ENCODE assay signal across 10 mouse cellular contexts in the genomic region with DNA sequence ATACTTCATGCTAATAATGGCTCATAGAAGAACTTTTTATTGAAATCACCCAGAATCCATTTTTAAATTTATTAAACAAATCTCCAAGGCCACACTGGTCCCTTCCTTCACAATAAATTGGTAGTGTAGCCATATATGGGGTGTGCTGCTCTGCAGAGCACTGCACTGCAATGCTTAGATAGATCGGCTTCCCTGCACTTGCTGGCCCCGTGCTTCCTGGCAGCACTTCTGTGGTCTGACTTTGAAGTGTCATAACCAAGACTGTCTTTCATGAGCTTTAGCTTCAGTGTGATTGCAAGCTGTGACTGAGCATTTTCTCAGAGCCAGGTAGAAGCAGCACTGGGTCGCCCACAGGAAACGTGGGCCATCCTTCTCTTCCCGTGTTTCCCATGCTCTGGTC. TPM values are rescaled to one million over a fixed set of nuclear protein-coding genes. Genes with fewer than 3 reads are reported as not detected.
A peak's percentile ranks its signal among the peaks of the same experiment; 100 is the strongest.
DNase-seq lines count a peak whose midpoint lies in the region; ATAC-seq and TF ChIP-seq lines count a peak whose summit lies in the region.
"Had no signal": no experiment of that assay in that cellular context is flagged by ENCODE, and none has a peak within 500 bp of the region (broad histone marks: within the 10 kb centered on the region; RNA-seq: fewer than 3 reads in every experiment).

No protein-coding gene starts in this region.

- H3K4me3 ChIP-seq in lung, adult 2 months (replicated peaks; ENCODE audit: extremely low read depth, low read depth, low read length) = no peak overlapping the region
- 0 out of 2 replicates have a peak overlapping the region, but pooled peaks have one; percentile 3 for H3K4me3 ChIP-seq in heart, embryonic 10.5 days
- H3K4me3 ChIP-seq in liver, postnatal 0 days (ENCODE audit: low read depth, low read length) = no peak overlapping the region
- no peak overlapping the region for H3K4me3 ChIP-seq in intestine, embryonic 16.5 days (ENCODE audit: low read length)
- no peak overlapping the region for H3K4me3 ChIP-seq in intestine, embryonic 15.5 days (replicated peaks)
- H3K4me3 ChIP-seq: embryonic facial prominence, embryonic 10.5 days; neural tube, embryonic 15.5 days had no signal

- H3K27me3 ChIP-seq in heart, embryonic 10.5 days (ENCODE audit: insufficient read depth, poor library complexity, severe bottlenecking) = no peaks in the 10 kb centered on the region
- no peaks in the 10 kb centered on the region for H3K27me3 ChIP-seq in liver, postnatal 0 days (ENCODE audit: insufficient read depth, low read length)
- H3K27me3 ChIP-seq in intestine, embryonic 16.5 days (replicated peaks; ENCODE audit: control insufficient read depth, insufficient read depth, low read length) = no peaks in the 10 kb centered on the region
- H3K27me3 ChIP-seq in intestine, embryonic 15.5 days (replicated peaks) = no peaks in the 10 kb centered on the region
- H3K27me3 ChIP-seq: neural tube, embryonic 15.5 days had no signal

- peaks cover 38% of the 10 kb centered on the region for H3K4me1 ChIP-seq in lung, adult 2 months (ENCODE audit: control insufficient read depth, insufficient read depth, low read length)
- H3K4me1 ChIP-seq in heart, embryonic 10.5 days = peaks cover 59% of the 10 kb centered on the region
- H3K4me1 ChIP-seq in liver, postnatal 0 days (ENCODE audit: insufficient read depth) = peaks cover 34% of the 10 kb centered on the region
- H3K4me1 ChIP-seq in intestine, embryonic 16.5 days (ENCODE audit: control insufficient read depth, insufficient read depth, low read length) = peaks cover 31% of the 10 kb centered on the region
- peaks cover 22% of the 10 kb centered on the region for H3K4me1 ChIP-seq in intestine, embryonic 15.5 days (replicated peaks)

- TF ChIP-seq CTCF in lung, adult 2 months (IDR thresholded peaks at IDR 0.05; ENCODE audit: insufficient read depth, low read length) = no peak
- no peak for TF ChIP-seq CTCF in liver, postnatal 0 days (IDR thresholded peaks at IDR 0.05; ENCODE audit: low read depth)

- WGBS in lung, adult 2 months = 28% methylated on average over 5 of the region's 5 CpGs
- 59% methylated on average over 5 of the region's 5 CpGs for WGBS in heart, embryonic 10.5 days
- 28% methylated on average over 5 of the region's 5 CpGs for WGBS in liver, postnatal 0 days (ENCODE audit: insufficient replicate concordance)
- WGBS in intestine, embryonic 16.5 days = 76% methylated on average over 5 of the region's 5 CpGs
- WGBS in intestine, embryonic 15.5 days = 78% methylated on average over 5 of the region's 5 CpGs

- TF ChIP-seq EP300 in liver, postnatal 0 days (IDR thresholded peaks at IDR 0.05; ENCODE audit: low read depth) = no peak

- peak overlapping the region; percentile 7; the same call in 1 of the 2 replicates for H3K4me2 ChIP-seq in liver, postnatal 0 days (ENCODE audit: low read depth, low read length)
- H3K4me2 ChIP-seq in intestine, embryonic 16.5 days (ENCODE audit: low read depth, low read length) = no peak overlapping the region
- no peak overlapping the region for H3K4me2 ChIP-seq in intestine, embryonic 15.5 days (replicated peaks)
- H3K4me2 ChIP-seq: neural tube, embryonic 15.5 days had no signal

- H3K9ac ChIP-seq in liver, postnatal 0 days (replicated peaks) = no peak overlapping the region
- no peak overlapping the region for H3K9ac ChIP-seq in intestine, embryonic 16.5 days (ENCODE audit: low read depth, low read length)
- no peak overlapping the region for H3K9ac ChIP-seq in intestine, embryonic 15.5 days
- H3K9ac ChIP-seq: neural tube, embryonic 15.5 days had no signal

- no peaks in the 10 kb centered on the region for H3K9me3 ChIP-seq in heart, embryonic 10.5 days
- no peaks in the 10 kb centered on the region for H3K9me3 ChIP-seq in liver, postnatal 0 days (ENCODE audit: low read length)
- H3K9me3 ChIP-seq in intestine, embryonic 16.5 days (ENCODE audit: control insufficient read depth, low read length) = no peaks in the 10 kb centered on the region
- H3K9me3 ChIP-seq in intestine, embryonic 15.5 days = no peaks in the 10 kb centered on the region
- H3K9me3 ChIP-seq: embryonic facial prominence, embryonic 10.5 days; neural tube, embryonic 15.5 days had no signal

- DNase-seq in lung, adult 18-20 months = peak; percentile 39 to 45
- no peak for DNase-seq in lung, adult 2 months
- no peak for DNase-seq in heart, embryonic 10.5 days (ENCODE audit: low spot score)
- no peak for DNase-seq in liver, postnatal 0 days
- DNase-seq in thymus, postnatal 36 days = peak; percentile 56 to 68
- no peak for DNase-seq in neural tube, embryonic 10.5 days (ENCODE audit: extremely low spot score, low spot score)

- no peak for TF ChIP-seq POLR2A in lung, adult 2 months (IDR thresholded peaks at IDR 0.05; ENCODE audit: borderline replicate concordance, extremely low read depth, low read depth, low read length)

- peak overlapping the region; percentile 57; the same call in 1 of the 2 replicates for H3K27ac ChIP-seq in heart, embryonic 10.5 days
- H3K27ac ChIP-seq in liver, postnatal 0 days (ENCODE audit: low read depth) = 0 out of 2 replicates have a peak overlapping the region, but pooled peaks have one; percentile 2
- no peak overlapping the region; the same call in 1 of the 2 replicates for H3K27ac ChIP-seq in intestine, embryonic 16.5 days (ENCODE audit: low read length)
- H3K27ac ChIP-seq in intestine, embryonic 15.5 days = no peak overlapping the region
- H3K27ac ChIP-seq: embryonic facial prominence, embryonic 10.5 days; neural tube, embryonic 15.5 days had no signal

- H3K36me3 ChIP-seq in heart, embryonic 10.5 days = no peaks in the 10 kb centered on the region
- no peaks in the 10 kb centered on the region for H3K36me3 ChIP-seq in liver, postnatal 0 days (replicated peaks; ENCODE audit: insufficient read depth, low read length)
- H3K36me3 ChIP-seq in intestine, embryonic 16.5 days (ENCODE audit: control insufficient read depth, insufficient read depth, low read length) = no peaks in the 10 kb centered on the region
- H3K36me3 ChIP-seq in intestine, embryonic 15.5 days = no peaks in the 10 kb centered on the region
- H3K36me3 ChIP-seq: neural tube, embryonic 15.5 days had no signal

- peak; percentile 37 for ATAC-seq in liver, postnatal 0 days
- ATAC-seq in intestine, embryonic 16.5 days = no peak
- no peak for ATAC-seq in intestine, embryonic 15.5 days

RNA-seq across cellular contexts. Expression of a gene that starts 5.8 kb away (rescaled TPM):
- polyA plus RNA-seq in lung, adult 2 months (2012; rRNA removed) = 21.1 and 32.9 TPM in 2 replicates
- polyA plus RNA-seq in heart, embryonic 10.5 days (2016; fragmentation: Nextera tagmentation; extraction: Ambion mirVana) = 110 and 112 TPM in 2 replicates
- polyA plus RNA-seq in liver, postnatal 0 days (2015; fragmentation: Nextera tagmentation; extraction: Ambion mirVana) = 23.0 and 25.3 TPM in 2 replicates
- polyA plus RNA-seq in intestine, embryonic 16.5 days (2015; fragmentation: Nextera tagmentation; extraction: Ambion mirVana) = 89.6 and 101 TPM in 2 replicates
- polyA plus RNA-seq in intestine, embryonic 15.5 days (2015; fragmentation: Nextera tagmentation; extraction: Ambion mirVana) = 98.1 and 105 TPM in 2 replicates

Comparison
In these comparisons a context has a peak if more than half of its experiments do, and no peak if none do; other contexts are left out.
1. DNase-seq: peak in lung, adult 18-20 months (2 of 2) and thymus, postnatal 36 days (2 of 2); none in lung, adult 2 months (single experiment), heart, embryonic 10.5 days (single experiment), liver, postnatal 0 days (single experiment) and neural tube, embryonic 10.5 days (single experiment).
2. H3K27ac ChIP-seq: peak in heart, embryonic 10.5 days (single experiment) and liver, postnatal 0 days (single experiment); none in intestine, embryonic 16.5 days (single experiment) and intestine, embryonic 15.5 days (single experiment).